Mouse (Mus musculus) MEL (cell line): ENCODE results near the gene Drc7.

Experiments used
- CTCF ChIP-seq, 3 experiments: IDR thresholded peaks in 2 of 3; conservative IDR thresholded peaks in 1 of 3; 2 replicates each; pipeline ENCODE4 v1.5.1; 2011 to 2012; ENCODE audit warnings: low read length in 3 of 3, low read depth in 2 of 3, mild to moderate bottlenecking in 2 of 3, improper control_type of control experiment in 1 of 3, inconsistent platforms in 1 of 3, mixed read lengths in 1 of 3, moderate library complexity in 1 of 3; ENCODE audit not compliant: control insufficient read depth in 1 of 3, insufficient read depth in 1 of 3, poor library complexity in 1 of 3, severe bottlenecking in 1 of 3
- EP300 ChIP-seq, 2 experiments: IDR thresholded peaks; 2 replicates each; pipeline ENCODE4 v1.6.1; 2011; ENCODE audit warnings: improper control_type of control experiment in 2 of 2, low read length in 2 of 2, low read depth in 1 of 2, mild to moderate bottlenecking in 1 of 2
- POLR2A ChIP-seq, 2 experiments: IDR thresholded peaks; 2 replicates each; pipeline ENCODE4 v1.6.1; 2011 to 2012; ENCODE audit warnings: low read length in 2 of 2, mild to moderate bottlenecking in 2 of 2, control low read depth in 1 of 2, improper control_type of control experiment in 1 of 2, low read depth in 1 of 2, moderate library complexity in 1 of 2; ENCODE audit not compliant: control insufficient read depth in 1 of 2, insufficient read depth in 1 of 2, poor library complexity in 1 of 2
- POLR2AphosphoS2 ChIP-seq: IDR thresholded peaks from 2 replicates; pipeline ENCODE4 v1.6.1; 2011; ENCODE audit warnings: low read length, improper control_type of control experiment
- USF1 ChIP-seq: IDR thresholded peaks from 2 replicates; pipeline ENCODE4 v1.6.1; 2014; ENCODE audit warnings: low read depth, mild to moderate bottlenecking, inconsistent platforms, low read length, improper control_type of control experiment, moderate library complexity

DNA sequence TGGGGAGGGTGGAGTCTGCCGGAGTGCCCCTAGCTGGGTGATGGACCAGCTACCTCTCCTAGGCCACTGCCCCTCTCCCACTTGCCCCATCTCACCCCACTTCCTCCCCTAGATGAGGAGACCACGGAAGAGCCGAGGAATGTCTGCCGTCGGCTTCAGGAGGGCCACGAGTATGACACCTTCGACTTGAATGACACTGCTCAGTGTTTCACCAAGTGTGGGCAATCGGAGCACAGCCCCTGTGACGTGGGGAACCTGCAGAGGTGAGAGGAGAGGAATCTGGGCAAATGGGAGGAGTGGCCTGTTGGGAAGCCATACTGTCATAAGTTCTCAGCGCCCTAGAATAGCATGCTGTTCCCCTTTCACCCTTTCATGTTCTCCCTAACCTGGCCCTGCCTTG lies 34.1 kb upstream of the Drc7 start:
- TF ChIP-seq USF1 (no peak), POLR2A (IDR thresholded peaks at IDR 0.05; ENCODE audit: control insufficient read depth in 1 of 2, insufficient read depth in 1 of 2, low read depth in 1 of 2, low read length in 2 of 2, poor library complexity in 1 of 2) (no peak), CTCF (IDR thresholded peaks at IDR 0.05 in 2 of 3, conservative IDR thresholded peaks at IDR 0.05 in 1 of 3; ENCODE audit: control insufficient read depth in 1 of 3, insufficient read depth in 1 of 3, low read depth in 2 of 3, low read length in 3 of 3, poor library complexity in 1 of 3, severe bottlenecking in 1 of 3) (no peak), EP300 (IDR thresholded peaks at IDR 0.05; ENCODE audit: low read depth in 1 of 2, low read length in 2 of 2) (no peak), POLR2AphosphoS2 (no peak)
